Mouse (Mus musculus): Measurements from ENCODE around the gene Cd46.

Gene Cd46

GRCm38 (mm10) chr1:195018089-195018999, 73.7 kb downstream of the Cd46 start:
- no peak for DNase-seq (ENCODE audit: low spot score)

GRCm38 (mm10) chr1:195017626-195018025, 74.4 kb downstream of the Cd46 start:
- no peak for DNase-seq (ENCODE audit: low spot score)

GRCm38 (mm10) chr1:195016811-195017501, 75.1 kb downstream of the Cd46 start:
- no peak for DNase-seq (ENCODE audit: low spot score)

GRCm38 (mm10) chr1:195015281-195015680, 76.8 kb downstream of the Cd46 start:
- no peak for DNase-seq (ENCODE audit: low spot score)

- no peak for DNase-seq (ENCODE audit: low spot score)
Observed at GRCm38 (mm10) chr1:195014201-195014885, 77.7 kb downstream of the Cd46 start.

- no peak for DNase-seq (ENCODE audit: low spot score)
Observed at GRCm38 (mm10) chr1:195012531-195012930, 79.5 kb downstream of the Cd46 start.

- no peak for DNase-seq (ENCODE audit: low spot score)
Observed at GRCm38 (mm10) chr1:195006267-195006666, 85.8 kb downstream of the Cd46 start.

GRCm38 (mm10) chr1:195004194-195004593, 87.9 kb downstream of the Cd46 start:
- DNase-seq (ENCODE audit: low spot score), result no peak

GRCm38 (mm10) chr1:195003328-195003727, 88.7 kb downstream of the Cd46 start:
- DNase-seq (ENCODE audit: low spot score), result no peak

- no peak for DNase-seq (ENCODE audit: low spot score)
Observed at GRCm38 (mm10) chr1:194998396-194998795, 93.7 kb downstream of the Cd46 start.

GRCm38 (mm10) chr1:194995196-194995595, 96.9 kb downstream of the Cd46 start:
- no peak for DNase-seq (ENCODE audit: low spot score)

GRCm38 (mm10) chr1:194994262-194994661, 97.8 kb downstream of the Cd46 start:
- DNase-seq (ENCODE audit: low spot score), result no peak

- DNase-seq (ENCODE audit: low spot score), result no peak
Observed at GRCm38 (mm10) chr1:194993409-194993988, 98.5 kb downstream of the Cd46 start.

GRCm38 (mm10) chr1:194992589-194993317, 99.3 kb downstream of the Cd46 start:
- DNase-seq (ENCODE audit: low spot score), result no peak

GRCm38 (mm10) chr1:194991654-194992053, 100.4 kb downstream of the Cd46 start:
- no peak for DNase-seq (ENCODE audit: low spot score)

- DNase-seq (ENCODE audit: low spot score), result no peak
Observed at GRCm38 (mm10) chr1:194990976-194991375, 101.1 kb downstream of the Cd46 start.

GRCm38 (mm10) chr1:194989024-194989423, 103.0 kb downstream of the Cd46 start:
- DNase-seq (ENCODE audit: low spot score), result no peak

Data from ovary, postnatal 10 days (tissue).